Mouse (Mus musculus): ENCODE results near the gene Defa35.
"Not testable (repeated sequence)": the region's sequence is repeated elsewhere in the genome, so short reads cannot be mapped to it uniquely, and the experiment has no call there.

Defa35 gene

DNA sequence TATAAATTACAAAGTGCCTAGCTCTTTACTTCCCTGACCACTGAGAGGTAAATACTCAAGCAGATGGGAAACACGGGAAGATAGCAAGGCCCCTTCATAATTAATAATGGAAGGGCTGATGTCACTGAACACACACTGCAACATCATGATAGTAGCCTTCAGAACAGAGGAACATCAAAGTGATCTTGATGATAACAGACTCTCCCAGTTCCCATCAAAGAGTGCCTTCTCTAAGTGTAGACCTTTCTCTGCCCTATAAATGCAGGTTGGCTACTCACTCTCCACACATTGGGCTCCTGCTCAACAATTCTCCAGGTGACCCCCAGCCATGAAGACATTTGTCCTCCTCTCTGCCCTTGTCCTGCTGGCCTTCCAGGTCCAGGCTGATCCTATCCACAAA is at the start of gene Defa35:
TSS of gene Defa35 (plus strand) at position 301 of the 400 bp plus-strand sequence.
- DNase-seq (ENCODE audit: extremely low spot score, low spot score) = not testable (repeated sequence)

GRCm38 (mm10) chr8:21025245-21025644 is 39.6 kb upstream of the Defa35 start, which contains the start of gene Defa21:
TSS of gene Defa21 (plus strand) at chr8:21025545.
- not testable (repeated sequence) for DNase-seq (ENCODE audit: extremely low spot score, low spot score)

GRCm38 (mm10) chr8:21054747-21055146 is 10.1 kb upstream of the Defa35 start, which contains the start of gene Defa23:
TSS of gene Defa23 (plus strand) at chr8:21055047.
- not testable (repeated sequence) for DNase-seq (ENCODE audit: extremely low spot score, low spot score)

GRCm38 (mm10) chr8:21084142-21084541 is 19.3 kb downstream of the Defa35 start, which contains the start of gene Defa25:
TSS of gene Defa25 (plus strand) at chr8:21084442.
- DNase-seq (ENCODE audit: extremely low spot score, low spot score) = not testable (repeated sequence)

GRCm38 (mm10) chr8:21093106-21093505 is 28.3 kb downstream of the Defa35 start:
- DNase-seq (ENCODE audit: extremely low spot score, low spot score) = no peak

DNA sequence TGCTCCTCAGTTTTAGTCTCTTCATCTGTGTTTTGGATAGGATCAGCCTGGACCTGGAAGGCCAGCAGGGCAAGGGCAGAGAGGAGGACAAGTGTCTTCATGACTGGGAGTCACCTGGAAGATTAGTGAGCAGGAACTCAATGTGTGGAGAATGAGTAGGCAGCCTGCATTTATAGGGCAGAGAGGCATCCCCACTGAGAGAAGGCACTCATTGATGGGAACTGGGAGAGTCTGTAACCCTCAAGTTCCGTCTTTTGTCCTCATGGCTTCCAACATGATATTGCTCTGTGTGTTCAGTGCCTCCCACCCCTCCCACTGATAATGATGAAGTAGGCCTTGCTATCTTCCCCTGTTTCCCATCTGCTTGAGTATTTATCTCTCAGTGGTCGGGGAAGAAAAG is 31.1 kb downstream of the Defa35 start, which contains the start of gene Gm14851:
TSS of gene Gm14851 (minus strand) at position 101 of the 400 bp plus-strand sequence.
- not testable (repeated sequence) for DNase-seq (ENCODE audit: extremely low spot score, low spot score)
